Mouse (Mus musculus): ENCODE results near the gene Hinfp.
"Not testable (repeated sequence)": the region's sequence is repeated elsewhere in the genome, so short reads cannot be mapped to it uniquely, and the experiment has no call there.

The Hinfp gene

DNA sequence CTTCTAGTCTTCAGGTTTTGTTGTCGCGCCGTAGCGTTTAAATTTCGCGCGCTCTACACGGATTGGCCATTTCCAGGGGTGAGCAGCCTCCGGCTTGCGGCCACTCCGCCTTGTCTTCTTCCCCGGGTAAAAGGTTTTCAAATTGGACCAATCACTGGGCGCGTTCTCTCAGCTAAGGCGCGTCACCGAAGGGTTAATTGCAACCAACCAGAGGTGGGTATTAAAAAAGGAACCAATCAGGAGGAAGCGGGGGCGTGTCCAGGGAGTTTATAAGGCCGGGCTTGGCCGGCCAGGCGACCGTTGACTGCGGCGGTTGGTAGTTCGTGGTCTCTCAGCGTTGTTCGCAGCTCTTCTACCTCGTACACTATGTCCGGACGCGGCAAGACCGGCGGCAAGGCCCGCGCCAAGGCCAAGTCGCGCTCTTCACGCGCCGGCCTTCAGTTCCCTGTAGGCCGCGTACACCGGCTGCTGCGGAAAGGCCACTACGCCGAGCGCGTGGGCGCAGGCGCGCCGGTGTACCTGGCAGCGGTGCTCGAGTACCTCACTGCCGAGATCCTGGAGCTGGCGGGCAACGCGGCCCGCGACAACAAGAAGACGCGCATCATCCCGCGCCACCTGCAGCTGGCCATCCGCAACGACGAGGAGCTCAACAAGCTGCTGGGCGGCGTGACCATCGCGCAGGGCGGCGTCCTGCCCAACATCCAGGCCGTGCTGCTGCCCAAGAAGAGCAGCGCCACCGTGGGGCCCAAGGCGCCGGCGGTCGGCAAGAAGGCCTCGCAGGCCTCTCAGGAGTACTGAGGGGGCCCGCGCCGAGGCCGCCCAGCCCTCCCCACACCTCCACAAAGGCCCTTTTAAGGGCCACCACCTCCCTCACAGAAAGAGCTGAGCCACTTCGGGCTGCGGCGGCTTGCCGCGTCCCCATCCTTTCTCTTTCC is 29.2 kb upstream of the Hinfp start, which contains the start of gene H2afx:
H2afx (plus strand) TSS at position 299 of the 935 bp plus-strand sequence.
- peak; percentile 96 for ATAC-seq (ENCODE audit: insufficient number of reproducible peaks, low FRiP score, low TSS enrichment)

DNA sequence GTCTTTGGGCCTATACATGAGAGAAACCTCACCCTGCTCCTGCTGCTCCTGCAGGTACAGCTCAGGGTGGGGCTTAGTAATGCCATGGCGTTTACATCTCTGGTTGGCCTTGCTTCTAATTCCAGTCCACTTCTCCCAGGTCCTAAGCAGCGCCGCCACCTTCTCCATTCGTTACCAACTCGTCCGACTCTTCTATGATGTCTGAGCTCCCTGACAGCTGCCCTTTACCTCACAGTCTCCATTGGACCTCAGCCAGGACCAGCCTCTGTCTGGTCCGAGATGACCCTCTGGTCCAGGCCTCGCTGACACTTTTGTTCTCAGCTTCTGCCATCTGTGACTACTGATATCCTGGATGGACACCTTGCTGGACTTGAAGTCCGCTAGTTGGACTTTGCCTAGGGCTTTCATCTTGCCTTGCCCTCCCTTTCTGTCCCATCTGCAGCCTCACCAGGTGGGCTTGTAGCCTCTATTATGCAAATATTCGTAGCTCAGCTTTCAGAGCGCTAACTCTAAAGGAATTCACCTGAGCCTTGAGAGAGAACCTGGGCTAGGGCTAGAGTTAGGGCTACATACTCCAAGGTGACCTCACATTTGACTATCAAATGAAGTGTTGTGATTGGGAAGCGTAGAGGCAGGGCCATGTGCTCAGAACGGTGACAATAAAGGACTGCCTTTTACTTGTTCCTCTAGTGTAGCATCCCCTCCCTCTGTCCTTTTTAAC is 27.6 kb upstream of the Hinfp start:
- ATAC-seq (ENCODE audit: insufficient number of reproducible peaks, low FRiP score, low TSS enrichment), result no peak

DNA sequence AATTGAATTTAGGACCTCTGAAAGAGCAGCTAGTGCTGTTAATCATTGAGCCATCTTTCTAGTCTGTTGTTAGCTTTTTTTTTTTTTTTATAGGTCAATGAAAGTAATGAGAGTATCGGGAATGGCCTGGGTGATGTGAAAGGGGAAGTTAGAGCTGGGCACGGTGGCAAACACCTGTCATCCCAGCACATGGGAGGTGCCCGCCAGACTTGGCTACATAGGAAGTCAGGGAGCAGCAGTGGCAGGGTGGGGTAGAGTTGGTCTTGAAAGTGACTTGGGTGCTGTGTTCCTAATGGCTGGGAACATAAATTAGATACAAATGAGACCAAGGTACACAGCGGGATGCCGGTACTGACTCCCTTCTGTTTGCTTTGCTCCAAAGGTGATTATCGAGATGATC is 25.3 kb upstream of the Hinfp start:
- ATAC-seq (ENCODE audit: insufficient number of reproducible peaks, low FRiP score, low TSS enrichment), result no peak

DNA sequence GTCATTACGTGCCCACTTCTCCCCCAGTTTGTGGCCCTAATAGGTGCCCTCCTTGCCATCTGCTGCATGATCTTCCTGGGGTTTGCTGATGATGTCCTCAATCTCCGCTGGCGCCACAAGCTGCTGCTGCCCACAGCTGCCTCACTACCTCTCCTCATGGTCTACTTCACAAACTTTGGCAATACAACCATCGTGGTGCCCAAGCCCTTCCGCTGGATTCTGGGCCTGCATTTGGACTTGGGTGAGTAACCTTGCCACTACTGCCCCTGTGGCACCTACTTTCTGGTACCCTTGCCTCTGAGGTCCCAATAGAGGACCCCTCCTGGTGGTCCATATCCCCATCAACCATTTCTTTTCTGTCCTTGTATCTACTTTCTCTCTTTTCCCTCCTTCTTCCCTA is 22.5 kb upstream of the Hinfp start:
- ATAC-seq (ENCODE audit: insufficient number of reproducible peaks, low FRiP score, low TSS enrichment), result no peak

DNA sequence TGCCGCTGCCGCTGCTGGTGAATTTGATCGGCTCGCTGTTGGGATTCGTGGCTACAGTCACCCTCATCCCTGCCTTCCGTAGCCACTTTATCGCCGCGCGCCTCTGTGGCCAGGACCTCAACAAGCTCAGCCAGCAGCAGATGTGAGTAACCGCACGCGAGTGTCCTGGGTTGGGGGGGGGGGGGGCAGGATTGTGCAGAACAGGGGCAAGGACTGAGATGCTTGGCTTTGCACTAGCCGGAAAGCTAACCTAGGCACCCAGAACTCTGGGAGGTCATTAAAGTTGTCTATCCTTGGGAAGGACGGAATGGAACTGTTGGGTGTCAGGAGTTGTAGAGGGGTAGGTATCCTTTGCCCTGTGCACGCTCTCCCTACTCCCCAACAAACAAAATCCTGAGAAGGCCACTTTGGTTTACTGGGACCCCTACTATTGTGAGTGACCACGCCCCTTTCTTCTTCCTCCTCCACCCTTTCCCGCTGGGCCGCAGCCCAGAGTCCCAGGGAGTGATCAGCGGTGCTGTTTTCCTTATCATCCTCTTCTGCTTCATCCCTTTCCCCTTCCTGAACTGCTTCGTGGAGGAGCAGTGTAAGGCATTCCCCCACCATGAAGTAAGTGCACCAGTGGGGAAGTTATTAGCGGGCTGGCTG is 21.7 kb upstream of the Hinfp start:
- ATAC-seq (ENCODE audit: insufficient number of reproducible peaks, low FRiP score, low TSS enrichment), result no peak

DNA sequence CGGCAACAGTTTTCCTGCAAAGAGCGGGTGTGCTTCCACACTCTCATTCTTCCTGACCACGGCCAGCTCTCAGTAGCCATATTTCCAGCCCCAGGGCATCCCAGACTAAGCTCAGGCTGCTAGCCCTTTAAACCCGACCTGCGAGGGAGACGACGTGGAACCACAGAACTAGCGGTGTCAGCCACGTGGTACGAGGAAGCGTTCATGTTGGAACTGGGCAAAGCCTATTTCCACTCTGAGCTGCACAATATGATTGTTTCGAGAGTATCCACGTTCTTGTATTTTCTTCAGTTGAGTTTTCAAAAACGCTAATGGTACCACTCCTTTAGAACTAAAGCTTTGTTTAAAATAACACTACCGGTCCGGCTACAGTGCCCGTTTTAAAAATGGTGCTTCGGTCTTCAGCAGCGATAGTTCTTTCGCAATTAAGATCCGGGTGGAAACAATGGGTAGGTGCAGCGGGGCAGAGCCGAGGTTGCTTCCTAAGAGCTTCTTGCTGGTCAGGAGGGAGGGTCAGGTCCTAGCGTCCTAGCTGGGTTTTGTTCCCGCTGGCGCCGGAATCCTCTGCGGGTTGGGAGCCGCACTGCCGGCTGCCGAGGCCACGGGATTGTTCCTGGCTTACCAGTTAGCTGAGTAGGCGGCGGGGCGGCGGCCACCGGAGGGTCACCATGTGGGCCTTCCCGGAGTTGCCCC is 21.0 kb upstream of the Hinfp start:
- ATAC-seq (ENCODE audit: insufficient number of reproducible peaks, low FRiP score, low TSS enrichment), result peak; percentile 95

DNA sequence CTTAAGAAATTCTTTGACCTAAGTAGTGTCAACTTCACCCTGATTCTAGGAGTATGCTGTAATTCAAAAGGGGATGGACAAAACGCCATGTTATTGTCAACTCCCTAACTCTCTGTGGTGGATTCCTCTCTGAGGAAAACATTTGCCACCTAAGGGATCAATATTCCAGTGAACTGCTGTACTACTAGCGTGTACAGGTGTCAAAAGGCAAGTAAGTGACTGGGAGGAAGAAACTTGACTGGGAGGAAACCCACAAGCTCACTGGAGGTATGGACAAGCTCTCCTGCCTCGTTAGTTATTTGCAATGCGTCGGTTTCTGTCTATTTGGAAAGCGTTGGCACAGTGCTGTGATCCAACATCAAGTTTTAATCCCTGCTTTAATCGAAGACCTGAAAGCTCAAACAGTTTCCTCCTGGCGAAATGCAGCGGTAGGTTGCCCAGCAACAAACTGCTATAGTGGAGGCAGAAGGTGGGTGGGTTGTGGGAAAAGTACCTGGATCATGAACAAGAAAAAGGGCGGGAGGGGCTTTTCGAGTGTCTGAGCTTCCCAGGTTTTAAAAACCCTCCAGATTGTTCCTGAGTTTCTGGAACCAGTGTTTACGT is 20.4 kb upstream of the Hinfp start, which contains the start of gene Dpagt1:
Dpagt1 (plus strand) TSS at position 252 of the 603 bp plus-strand sequence.
- ATAC-seq (ENCODE audit: insufficient number of reproducible peaks, low FRiP score, low TSS enrichment), result no peak

DNA sequence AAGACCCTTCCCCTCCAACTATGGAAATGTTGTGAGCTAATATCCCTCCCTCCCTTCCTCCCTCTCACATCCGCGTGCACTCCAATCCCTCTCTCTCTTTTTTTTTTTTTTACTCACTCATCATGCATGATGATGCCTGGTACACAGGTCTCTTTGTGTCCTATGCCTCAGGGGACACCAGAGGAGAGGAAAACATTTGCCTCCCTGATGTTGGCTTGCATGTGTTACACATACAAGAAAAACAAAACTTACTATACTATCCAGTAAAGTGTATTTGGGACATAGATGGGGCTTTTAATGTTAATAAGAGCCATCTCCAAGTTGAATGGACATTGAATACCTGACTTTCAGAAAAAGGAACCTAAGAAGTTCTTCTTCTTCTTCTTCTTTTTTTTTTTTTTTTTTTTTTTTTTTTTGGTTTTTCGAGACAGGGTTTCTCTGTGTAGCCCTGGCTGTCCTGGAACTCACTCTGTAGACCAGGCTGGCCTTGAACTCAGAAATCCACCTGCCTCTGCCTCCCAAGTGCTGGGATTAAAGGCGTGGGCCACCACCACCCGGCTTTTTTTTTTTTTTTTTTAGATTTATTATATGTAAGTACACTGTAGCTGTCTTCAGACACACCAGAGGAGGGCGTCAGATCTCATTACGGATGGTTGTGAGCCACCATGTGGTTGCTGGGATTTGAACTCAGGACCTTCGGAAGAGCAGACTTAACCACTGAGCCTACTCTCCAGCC is 19.7 kb upstream of the Hinfp start:
- ATAC-seq (ENCODE audit: insufficient number of reproducible peaks, low FRiP score, low TSS enrichment), result not testable (repeated sequence)

DNA sequence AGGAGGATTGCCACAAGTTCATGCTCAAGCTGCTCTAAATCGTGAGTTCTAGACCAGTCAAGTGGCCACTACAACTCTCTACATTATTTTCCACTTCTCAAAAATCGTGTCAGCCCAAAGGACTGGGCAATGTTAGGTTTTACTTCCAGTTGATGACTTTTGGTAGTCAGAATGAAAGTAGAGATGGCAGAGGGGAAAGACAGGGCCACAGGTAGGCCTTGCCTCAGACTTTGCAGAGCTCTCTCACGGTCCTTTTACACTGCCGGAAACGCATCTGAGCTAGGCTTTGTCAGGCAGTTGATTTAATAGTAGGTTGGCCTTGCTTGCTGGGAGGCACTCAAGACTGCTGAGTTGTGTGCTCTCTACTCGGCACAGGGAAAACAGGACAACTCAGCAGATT is 18.7 kb upstream of the Hinfp start:
- no peak for ATAC-seq (ENCODE audit: insufficient number of reproducible peaks, low FRiP score, low TSS enrichment)

DNA sequence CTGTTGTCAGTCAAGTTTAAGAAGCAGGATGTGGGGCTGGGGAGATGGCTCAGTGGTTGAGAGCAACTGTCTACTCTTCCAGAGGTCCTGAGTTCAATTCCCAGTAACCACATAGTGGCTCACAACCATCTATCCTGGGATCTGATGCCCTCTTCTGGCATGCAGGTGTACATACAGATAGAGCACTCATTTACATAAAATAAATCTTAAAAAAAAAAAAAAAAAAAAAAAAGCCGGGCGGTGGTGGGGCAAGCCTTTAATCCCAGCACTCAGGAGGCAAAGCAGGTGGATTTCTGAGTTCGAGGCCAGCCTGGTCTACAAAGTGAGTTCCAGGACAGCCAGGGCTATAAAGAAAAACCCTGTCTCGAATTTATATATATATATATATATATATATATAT is 18.2 kb upstream of the Hinfp start:
- not testable (repeated sequence) for ATAC-seq (ENCODE audit: insufficient number of reproducible peaks, low FRiP score, low TSS enrichment)

DNA sequence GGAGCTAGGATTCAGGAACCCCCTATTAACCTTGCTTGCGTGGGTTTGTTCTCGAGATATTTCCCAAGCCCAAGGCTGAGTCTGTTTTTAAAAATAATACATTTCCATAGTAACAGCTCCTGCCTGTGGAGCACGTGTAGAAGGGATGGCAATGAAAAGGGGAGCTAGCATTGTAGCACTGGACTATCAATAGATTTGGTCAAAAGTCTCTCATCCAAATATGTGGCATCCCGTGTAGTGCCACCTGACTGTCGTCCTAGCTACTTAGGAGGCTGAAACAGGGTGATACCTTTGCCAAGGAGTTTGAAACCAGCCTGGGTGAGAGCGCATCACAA is 15.3 kb upstream of the Hinfp start:
- no peak for ATAC-seq (ENCODE audit: insufficient number of reproducible peaks, low FRiP score, low TSS enrichment)

DNA sequence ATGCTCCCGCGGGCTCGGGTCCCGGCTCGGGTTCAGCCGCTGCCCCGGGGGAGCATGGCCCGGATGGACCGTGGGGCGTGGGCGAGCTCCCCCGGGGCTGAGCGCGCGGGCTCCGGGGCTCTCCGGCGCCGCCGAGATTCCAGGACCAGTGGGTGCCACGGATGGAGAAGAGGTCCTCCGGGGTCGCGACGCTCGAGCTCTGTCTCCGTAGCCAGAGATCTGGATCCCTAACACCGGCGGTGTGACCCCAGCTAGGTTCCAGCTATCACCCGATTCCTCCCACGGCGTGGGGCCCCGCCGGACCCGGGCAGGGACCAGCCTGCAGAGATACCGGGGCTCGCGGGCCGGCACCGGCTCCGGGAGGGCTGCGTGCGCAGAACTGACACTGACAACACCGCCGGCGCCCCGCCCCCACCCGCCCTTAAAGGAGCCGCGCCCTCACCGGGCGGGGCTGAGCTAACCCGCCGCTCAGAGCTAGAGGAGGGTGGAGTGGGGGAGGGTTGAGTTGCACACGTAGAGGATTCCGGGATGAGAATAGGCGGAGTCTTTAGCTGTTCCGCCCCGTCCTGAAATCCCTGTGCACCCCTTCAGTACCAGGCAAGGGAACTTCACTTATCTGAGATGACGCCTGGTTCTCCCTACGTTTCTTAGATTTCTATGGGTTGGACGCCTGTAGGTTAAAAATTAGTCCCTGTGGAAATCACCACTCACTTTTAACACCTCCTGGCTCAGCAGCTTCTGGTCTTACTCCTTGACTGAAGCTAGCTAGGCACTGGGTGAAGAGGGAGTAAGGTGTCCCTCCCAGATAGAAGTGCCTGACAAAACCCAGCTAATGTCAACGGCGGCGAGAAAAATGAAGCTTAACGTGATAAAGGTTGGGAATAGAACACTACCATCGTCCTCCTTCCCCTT is 14.7 kb upstream of the Hinfp start, which contains the start of gene C2cd2l:
C2cd2l (minus strand) TSS at position 399 of the 912 bp plus-strand sequence.
- ATAC-seq (ENCODE audit: insufficient number of reproducible peaks, low FRiP score, low TSS enrichment), result peak; percentile 92

DNA sequence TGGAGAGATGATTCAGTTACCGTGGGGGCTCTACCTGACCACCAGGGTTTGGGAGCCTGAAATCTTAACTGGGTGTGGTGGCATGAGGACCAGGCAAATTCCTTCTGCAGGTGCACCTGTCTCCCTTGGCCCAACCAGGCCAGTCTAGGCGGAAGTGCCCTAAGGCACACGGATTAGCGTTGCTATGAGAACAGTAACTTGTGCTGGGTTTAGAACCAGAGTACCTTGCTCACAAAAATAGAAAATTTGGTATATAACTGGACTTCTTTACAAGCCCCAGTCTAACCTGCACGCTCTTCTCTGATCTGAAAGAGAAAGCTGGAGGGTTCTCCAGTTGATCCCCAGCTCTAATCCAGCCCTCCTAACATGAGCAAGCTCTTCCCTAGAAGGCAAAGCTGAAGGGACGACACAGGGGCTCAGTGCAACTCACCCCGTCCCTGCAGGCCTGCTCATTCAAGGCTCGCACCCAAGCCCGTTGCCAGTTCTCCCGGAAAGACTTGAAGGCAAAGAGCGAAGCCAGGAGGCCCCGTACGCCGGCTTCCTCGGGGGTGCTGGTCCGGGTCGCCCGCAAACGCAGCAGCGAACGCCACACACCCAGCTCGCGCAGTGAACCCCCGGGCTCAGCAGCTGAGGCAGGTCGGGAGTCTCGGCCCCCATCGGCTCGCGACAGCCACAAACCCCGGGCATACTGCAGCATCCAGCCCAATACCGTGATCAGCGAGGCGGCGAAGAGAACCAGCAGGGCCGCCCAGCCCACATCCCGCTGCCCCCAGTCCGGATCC is 13.8 kb upstream of the Hinfp start:
- no peak for ATAC-seq (ENCODE audit: insufficient number of reproducible peaks, low FRiP score, low TSS enrichment)

DNA sequence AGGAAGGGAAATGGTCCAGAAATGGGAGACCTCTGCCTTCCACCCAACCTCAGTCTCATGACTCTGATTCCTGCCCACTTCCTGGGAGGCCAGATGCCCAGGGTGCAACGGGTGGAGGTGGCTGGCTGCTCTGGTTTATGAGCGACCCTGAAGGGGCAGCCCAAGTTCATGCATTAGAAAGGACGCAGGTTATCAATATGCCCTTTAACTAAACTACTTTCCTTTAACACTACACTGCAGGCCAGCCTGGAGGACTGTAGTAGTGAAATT is 13.3 kb upstream of the Hinfp start:
- no peak for ATAC-seq (ENCODE audit: insufficient number of reproducible peaks, low FRiP score, low TSS enrichment)

DNA sequence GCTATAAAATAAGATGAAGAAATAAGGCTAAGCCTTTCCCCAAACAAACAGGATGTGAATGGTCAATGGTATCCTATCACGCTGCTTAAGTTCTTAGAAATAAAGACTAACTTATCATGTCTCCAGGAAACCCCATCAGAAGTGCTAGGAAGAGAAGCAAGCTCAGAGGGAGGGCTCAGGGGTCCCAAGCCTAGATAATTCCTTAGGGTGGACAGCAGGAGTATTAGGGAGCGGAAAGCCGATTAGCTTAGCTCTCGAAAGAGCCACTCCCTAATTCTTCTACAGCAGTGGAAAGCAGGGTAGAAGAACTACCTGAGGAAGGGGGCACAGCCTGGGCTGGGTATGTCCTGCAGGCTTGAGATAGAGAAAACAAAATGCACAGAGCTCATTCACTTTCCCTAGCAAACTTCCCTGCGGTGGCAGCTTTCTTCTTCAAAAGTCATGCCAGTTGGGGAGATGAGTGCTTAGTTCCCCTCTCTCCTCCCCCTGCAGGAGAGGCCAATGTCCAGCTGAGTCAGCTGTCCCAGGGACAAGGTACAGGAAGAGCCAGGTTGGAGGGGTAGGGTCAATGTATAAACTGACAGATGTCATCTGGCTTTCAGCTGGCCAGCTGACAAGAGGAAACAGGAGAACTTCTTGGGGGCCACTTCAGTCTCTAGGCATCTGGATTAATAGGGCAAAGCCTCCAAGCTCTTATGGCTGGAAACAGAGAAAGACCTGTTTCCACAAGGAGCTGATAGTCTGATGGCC is 12.8 kb upstream of the Hinfp start:
- ATAC-seq (ENCODE audit: insufficient number of reproducible peaks, low FRiP score, low TSS enrichment), result no peak

DNA sequence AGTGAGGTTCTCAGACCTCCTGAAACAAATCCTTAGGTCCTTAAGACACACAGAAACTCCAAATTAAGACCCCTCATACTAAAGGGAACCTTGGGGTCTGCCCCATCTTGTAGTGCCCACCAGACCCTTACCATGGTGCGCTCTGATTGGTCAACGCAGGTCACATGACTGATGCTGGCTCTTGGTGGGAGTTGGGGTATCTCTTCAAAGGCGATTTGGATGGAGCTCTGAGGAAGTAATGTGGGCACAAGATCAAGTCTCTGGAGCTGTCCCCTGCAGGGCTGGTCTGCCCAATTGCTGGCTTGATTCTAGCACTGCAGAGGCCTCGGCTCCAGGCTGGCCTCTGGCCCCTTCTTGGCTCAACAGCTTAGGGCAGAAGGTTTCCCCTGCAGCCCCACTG is 12.0 kb upstream of the Hinfp start:
- no peak for ATAC-seq (ENCODE audit: insufficient number of reproducible peaks, low FRiP score, low TSS enrichment)

DNA sequence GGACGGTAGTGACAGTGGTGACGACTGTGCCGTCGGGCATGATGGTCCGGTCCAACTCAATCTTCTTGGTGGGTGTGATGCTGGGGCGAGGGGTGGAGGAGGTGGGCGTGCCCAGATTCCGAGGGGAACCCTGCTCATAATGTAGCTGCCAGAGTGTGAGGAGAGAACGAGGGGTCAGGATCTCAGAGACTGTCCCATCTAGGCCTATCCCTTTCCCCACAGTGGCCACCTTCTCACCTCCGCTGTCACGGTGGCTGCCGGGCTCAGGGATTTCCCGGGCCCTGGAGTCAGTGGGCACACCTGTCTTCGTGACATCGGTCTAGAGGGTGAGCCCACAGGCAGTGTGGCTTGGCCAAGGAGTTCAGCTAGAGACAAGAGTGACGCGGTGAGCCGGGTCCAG is 9.4 kb upstream of the Hinfp start:
- ATAC-seq (ENCODE audit: insufficient number of reproducible peaks, low FRiP score, low TSS enrichment), result no peak

All from cerebellum, adult (tissue).